Mouse (Mus musculus) lung, postnatal 0 days (tissue): Measurements from ENCODE around the gene Jmjd1c. TPM values are rescaled to one million over a fixed set of nuclear protein-coding genes. Genes with fewer than 3 reads are reported as not detected.
"Not testable (repeated sequence)": the region's sequence is repeated elsewhere in the genome, so short reads cannot be mapped to it uniquely, and the experiment has no call there.

Experiments
- ATAC-seq: fragments of 200-750 bp; cut with Nextera tagmentation; 2 replicates; pipeline ENCODE4 v1.8.0; 2017; ENCODE audit warnings: moderate library complexity
- DNase-seq: peaks from one replicate; pipeline ENCODE4 v3.0.0-alpha.2; 2016; ENCODE audit warnings: low spot score
- H3K27ac ChIP-seq: fragments of 300-500 bp; sonication (generic); 2 replicates; pipeline ENCODE4 v1.5.1; 2014; ENCODE audit warnings: antibody characterized with exemption, mild to moderate bottlenecking, low read length, mixed read lengths
- H3K27me3 ChIP-seq: fragments of 300-500 bp; sonication (generic); replicated peaks from 2 replicates; pipeline ENCODE4 v1.6.1; 2014; ENCODE audit warnings: low read length, mixed read lengths; ENCODE audit not compliant: insufficient read depth
- H3K36me3 ChIP-seq: fragments of 300-500 bp; sonication (generic); 2 replicates; pipeline ENCODE4 v1.6.1; 2014; ENCODE audit warnings: low read length, mixed read lengths; ENCODE audit not compliant: insufficient read depth
- H3K4me1 ChIP-seq: fragments of 300-500 bp; sonication (generic); 2 replicates; pipeline ENCODE4 v1.6.1; 2014; ENCODE audit warnings: antibody characterized with exemption, low read depth, low read length, mixed read lengths; ENCODE audit not compliant: insufficient read depth
- H3K4me2 ChIP-seq: fragments of 300-500 bp; sonication (generic); replicated peaks from 2 replicates; pipeline ENCODE4 v1.6.1; 2014; ENCODE audit warnings: low read depth, mild to moderate bottlenecking, low read length, moderate library complexity, mixed read lengths
- H3K4me3 ChIP-seq: fragments of 300-500 bp; sonication (generic); 2 replicates; pipeline ENCODE4 v1.5.1; 2014; ENCODE audit warnings: low read depth, low read length
- H3K9ac ChIP-seq: fragments of 300-500 bp; sonication (generic); replicated peaks from 2 replicates; pipeline ENCODE4 v1.6.1; 2014; ENCODE audit warnings: low read depth, mild to moderate bottlenecking
- H3K9me3 ChIP-seq: fragments of 300-500 bp; sonication (generic); 2 replicates; pipeline ENCODE4 v1.6.1; 2016; ENCODE audit warnings: low read length, mixed read lengths
- CTCF ChIP-seq: IDR thresholded peaks from 2 replicates; pipeline ENCODE4 v1.5.1; 2016; ENCODE audit warnings: antibody characterized with exemption, mild to moderate bottlenecking
- EP300 ChIP-seq: IDR thresholded peaks from 2 replicates; pipeline ENCODE4 v1.6.1; 2016; ENCODE audit warnings: antibody characterized with exemption, mild to moderate bottlenecking, control low read depth
- WGBS: fragments of 180-500 bp; shearing (Covaris S2); extraction: QIAGEN DNeasy Blood & Tissue Kit; methylation state at CpG from one replicate; pipeline ENCODE4 v1.1.7; 2014; 5-methylcytosine and 5-hydroxymethylcytosine counted together
- polyA plus RNA-seq: library from polyadenylated mRNA; unstranded; fragments of >200 nt; fragmentation: Nextera tagmentation; extraction: Ambion mirVana; gene quantifications from 2 replicates; pipeline ENCODE4 v1.2.1, GENCODE M21; 2015

Jmjd1c gene
- polyA plus RNA-seq, 1 experiment from 2014 or later: 43.8 TPM

- TF ChIP-seq EP300 (no peak), CTCF (no peak)
- H3K27me3 ChIP-seq: no peaks in the 10 kb centered on the region
Measured at GRCm38 (mm10) chr10:67111799-67112177, 15.9 kb downstream of the Jmjd1c start.

GRCm38 (mm10) chr10:67112967-67113366, 17.0 kb downstream of the Jmjd1c start:
- ATAC-seq, H3K36me3 ChIP-seq, H3K9me3 ChIP-seq, H3K27ac ChIP-seq, H3K4me1 ChIP-seq, H3K4me3 ChIP-seq, H3K9ac ChIP-seq, H3K27me3 ChIP-seq, DNase-seq, H3K4me2 ChIP-seq: not testable (repeated sequence)
- WGBS: 74% methylated on average over 5 of the region's 5 CpGs

More at GRCm38 (mm10) chr10:67111799-67112177, 15.9 kb downstream of the Jmjd1c start:
- no peaks in the 10 kb centered on the region for H3K9me3 ChIP-seq
- 36% methylated on average over 5 of the region's 5 CpGs for WGBS
- H3K27ac ChIP-seq: no peak overlapping the region
- DNase-seq (no peak), ATAC-seq (peak; percentile 12; the same call in 1 of the 2 replicates)
- no peaks in the 10 kb centered on the region for H3K36me3 ChIP-seq
- H3K9ac ChIP-seq: no peak overlapping the region
- H3K4me3 ChIP-seq: no peak overlapping the region
- no peaks in the 10 kb centered on the region; the same call in 1 of the 2 replicates for H3K4me1 ChIP-seq
- no peak overlapping the region for H3K4me2 ChIP-seq

GRCm38 (mm10) chr10:67113833-67114232, 17.9 kb downstream of the Jmjd1c start:
- Histone ChIP-seq H3K9me3 (no peaks in the 10 kb centered on the region), H3K36me3 (no peaks in the 10 kb centered on the region), H3K4me3 (no peak overlapping the region), H3K4me2 (no peak overlapping the region), H3K27ac (no peak overlapping the region), H3K4me1 (no peaks in the 10 kb centered on the region; the same call in 1 of the 2 replicates), H3K9ac (no peak overlapping the region), H3K27me3 (no peaks in the 10 kb centered on the region)
- no peak for ATAC-seq
- 83% methylated on average over 11 of the region's 11 CpGs for WGBS
- TF ChIP-seq EP300 (no peak), CTCF (no peak)
- no peak for DNase-seq

GRCm38 (mm10) chr10:67115115-67115514, 19.2 kb downstream of the Jmjd1c start:
- DNase-seq: no peak
- H3K4me1 ChIP-seq: peaks cover 8% of the 10 kb centered on the region; the same call in 1 of the 2 replicates
- TF ChIP-seq EP300 (no peak), CTCF (no peak)

GRCm38 (mm10) chr10:67115666-67116091, 19.8 kb downstream of the Jmjd1c start:
- Histone ChIP-seq H3K27ac (0 out of 2 replicates have a peak overlapping the region, but pooled peaks have one; percentile 2), H3K9ac (no peak overlapping the region), H3K4me3 (no peak overlapping the region), H3K4me2 (no peak overlapping the region), H3K36me3 (no peaks in the 10 kb centered on the region), H3K4me1 (peaks cover 12% of the 10 kb centered on the region; the same call in 1 of the 2 replicates), H3K27me3 (no peaks in the 10 kb centered on the region), H3K9me3 (no peaks in the 10 kb centered on the region)
- peak; percentile 42 for ATAC-seq
- DNase-seq: peak; percentile 33
- 16% methylated on average over 5 of the region's 5 CpGs for WGBS
- TF ChIP-seq EP300 (no peak), CTCF (no peak)

More at GRCm38 (mm10) chr10:67115115-67115514, 19.2 kb downstream of the Jmjd1c start:
- Histone ChIP-seq H3K4me3 (no peak overlapping the region), H3K4me2 (no peak overlapping the region), H3K36me3 (no peaks in the 10 kb centered on the region), H3K27ac (no peak overlapping the region), H3K27me3 (no peaks in the 10 kb centered on the region), H3K9me3 (no peaks in the 10 kb centered on the region), H3K9ac (no peak overlapping the region)
- no peak for ATAC-seq
- WGBS: 13% methylated on average over 6 of the region's 6 CpGs

GRCm38 (mm10) chr10:67116251-67116650, 20.3 kb downstream of the Jmjd1c start:
- WGBS: 60% methylated on average over 8 of the region's 8 CpGs
- no peak overlapping the region for H3K9ac ChIP-seq

GRCm38 (mm10) chr10:67119291-67119690, 23.4 kb downstream of the Jmjd1c start:
- no peaks in the 10 kb centered on the region for H3K9me3 ChIP-seq
- H3K4me1 ChIP-seq: peaks cover 12% of the 10 kb centered on the region; the same call in 1 of the 2 replicates
- no peaks in the 10 kb centered on the region for H3K27me3 ChIP-seq
- DNase-seq (no peak), ATAC-seq (peak; percentile 15; the same call in 1 of the 2 replicates)
- WGBS: 55% methylated on average over 7 of the region's 7 CpGs
- no peak overlapping the region for H3K4me3 ChIP-seq
- no peak overlapping the region for H3K27ac ChIP-seq
- H3K9ac ChIP-seq: no peak overlapping the region
- H3K4me2 ChIP-seq: no peak overlapping the region
- no peaks in the 10 kb centered on the region for H3K36me3 ChIP-seq
- TF ChIP-seq EP300 (no peak), CTCF (no peak)

More at GRCm38 (mm10) chr10:67116251-67116650, 20.3 kb downstream of the Jmjd1c start:
- Histone ChIP-seq H3K4me2 (no peak overlapping the region), H3K27me3 (no peaks in the 10 kb centered on the region), H3K4me1 (peaks cover 12% of the 10 kb centered on the region; the same call in 1 of the 2 replicates), H3K9me3 (no peaks in the 10 kb centered on the region), H3K4me3 (no peak overlapping the region), H3K36me3 (no peaks in the 10 kb centered on the region), H3K27ac (no peak overlapping the region)
- DNase-seq (no peak), ATAC-seq (no peak)
- TF ChIP-seq EP300 (no peak), CTCF (no peak)
